Mouse (Mus musculus): ENCODE measurements around the gene Ankrd9. TPM values are rescaled to one million over a fixed set of nuclear protein-coding genes. Genes with fewer than 3 reads are reported as not detected.

Gene Ankrd9
- polyA plus RNA-seq, 1 experiment from 2014 or later: 6.3 TPM

DNA sequence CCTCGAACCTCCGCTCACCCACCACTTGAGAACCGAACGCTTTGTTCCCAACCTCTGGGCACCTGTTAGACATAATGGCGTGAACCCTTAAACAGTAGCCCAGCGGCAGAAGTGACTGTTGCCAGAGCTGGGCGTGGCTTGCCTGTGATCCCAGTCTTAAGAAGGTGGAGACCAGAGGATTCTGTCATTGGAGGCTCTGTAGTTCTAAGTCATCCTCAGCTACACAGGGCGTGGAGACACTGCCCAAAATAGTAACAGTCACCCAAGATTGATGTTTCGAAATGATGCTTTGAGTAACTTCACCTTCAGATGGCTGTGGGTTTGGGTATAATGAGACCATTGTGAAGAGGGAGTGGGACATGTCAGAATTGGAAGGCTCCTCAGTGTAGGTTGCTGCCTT is 25.3 kb upstream of the Ankrd9 start:
- H3K9me3 ChIP-seq: no peaks in the 10 kb centered on the region
- 81% methylated on average over 9 of the region's 9 CpGs for WGBS
- no peaks in the 10 kb centered on the region for H3K36me3 ChIP-seq
- no peak overlapping the region for H3K4me2 ChIP-seq (replicated peaks)
- H3K4me1 ChIP-seq (replicated peaks): peaks cover 10% of the 10 kb centered on the region
- no peaks in the 10 kb centered on the region for H3K27me3 ChIP-seq
- no peak overlapping the region for H3K4me3 ChIP-seq (replicated peaks)
- no peak overlapping the region for H3K9ac ChIP-seq (replicated peaks)
- H3K27ac ChIP-seq: no peak overlapping the region
- ATAC-seq: no peak

DNA sequence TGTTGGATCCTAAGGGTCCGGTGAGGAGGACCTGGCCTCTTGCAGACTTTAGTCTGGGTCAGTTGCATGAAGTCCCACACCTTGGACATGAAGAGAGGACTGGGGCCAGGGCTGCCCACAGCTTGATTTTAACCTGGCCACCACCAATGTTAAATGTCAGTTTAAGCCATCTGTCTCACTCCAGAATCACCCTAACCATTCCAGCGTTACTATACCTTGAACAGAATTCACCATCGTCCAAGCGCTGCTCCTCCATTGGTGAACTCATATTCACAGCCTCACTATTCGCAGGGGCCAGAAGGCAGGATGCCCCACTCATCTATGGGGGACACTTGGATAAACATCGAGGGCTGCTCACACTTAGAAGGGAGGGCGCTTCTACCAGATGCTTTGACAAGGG is 22.1 kb upstream of the Ankrd9 start:
- no peak for ATAC-seq
- Histone ChIP-seq H3K4me1 (replicated peaks) (no peaks in the 10 kb centered on the region), H3K4me3 (replicated peaks) (no peak overlapping the region), H3K9ac (replicated peaks) (no peak overlapping the region), H3K27me3 (no peaks in the 10 kb centered on the region), H3K36me3 (no peaks in the 10 kb centered on the region), H3K9me3 (peaks cover 13% of the 10 kb centered on the region; the same call in 1 of the 2 replicates), H3K27ac (no peak overlapping the region), H3K4me2 (replicated peaks) (no peak overlapping the region)
- WGBS: 90% methylated on average over 7 of the region's 7 CpGs

DNA sequence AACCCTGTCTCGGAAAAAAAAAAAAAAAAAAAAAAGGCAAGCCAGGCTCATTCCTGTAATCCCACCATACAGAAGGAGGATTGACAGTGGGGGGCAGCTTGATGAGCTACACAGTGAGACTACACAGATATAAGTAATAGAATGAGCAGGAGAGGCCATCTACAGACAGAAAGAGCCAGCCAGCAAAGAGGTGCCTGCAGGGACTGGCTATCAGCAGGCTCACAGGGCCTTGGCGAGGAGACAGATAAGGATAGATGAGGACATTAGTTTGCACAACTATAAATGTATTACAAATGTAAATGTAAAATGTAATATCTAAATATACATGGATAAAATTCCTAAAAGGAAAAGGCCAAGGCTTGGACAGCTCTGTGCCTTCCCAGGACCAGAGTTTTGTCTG is 21.0 kb upstream of the Ankrd9 start:
- ATAC-seq: no peak
- H3K9me3 ChIP-seq: peaks cover 13% of the 10 kb centered on the region; the same call in 1 of the 2 replicates
- no peaks in the 10 kb centered on the region for H3K36me3 ChIP-seq
- no peak overlapping the region for H3K4me3 ChIP-seq (replicated peaks)
- H3K4me2 ChIP-seq (replicated peaks): no peak overlapping the region
- no peaks in the 10 kb centered on the region for H3K4me1 ChIP-seq (replicated peaks)
- no peaks in the 10 kb centered on the region for H3K27me3 ChIP-seq
- no peak overlapping the region for H3K27ac ChIP-seq
- H3K9ac ChIP-seq (replicated peaks): no peak overlapping the region
- WGBS: 80% methylated on average over 2 of the region's 2 CpGs

DNA sequence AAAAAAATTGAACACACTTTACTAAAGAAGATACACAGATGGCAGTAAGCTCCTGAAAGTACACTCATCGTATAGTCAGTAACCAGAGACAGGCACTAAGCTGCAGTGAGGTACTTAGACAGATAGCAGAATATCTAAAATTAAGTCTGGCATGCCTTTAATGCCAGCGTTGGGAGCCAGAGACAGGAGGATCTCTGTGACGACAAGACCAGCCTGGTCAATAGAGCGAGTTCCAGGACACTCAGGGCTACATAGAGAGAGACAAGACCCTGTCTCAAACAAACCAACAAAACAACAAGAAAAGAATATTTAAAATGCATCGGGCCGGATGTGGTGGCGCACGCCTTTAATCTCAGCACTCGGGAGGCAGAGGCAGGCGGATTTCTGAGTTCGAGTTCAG is 19.3 kb upstream of the Ankrd9 start:
- H3K27ac ChIP-seq: no peak overlapping the region
- ATAC-seq: no peak
- no peak overlapping the region for H3K4me2 ChIP-seq (replicated peaks)
- no peaks in the 10 kb centered on the region for H3K4me1 ChIP-seq (replicated peaks)
- H3K9ac ChIP-seq (replicated peaks): no peak overlapping the region
- H3K9me3 ChIP-seq: peaks cover 13% of the 10 kb centered on the region; the same call in 1 of the 2 replicates
- no peaks in the 10 kb centered on the region for H3K36me3 ChIP-seq
- no peaks in the 10 kb centered on the region for H3K27me3 ChIP-seq
- H3K4me3 ChIP-seq (replicated peaks): no peak overlapping the region
- 93% methylated on average over 11 of the region's 11 CpGs for WGBS

DNA sequence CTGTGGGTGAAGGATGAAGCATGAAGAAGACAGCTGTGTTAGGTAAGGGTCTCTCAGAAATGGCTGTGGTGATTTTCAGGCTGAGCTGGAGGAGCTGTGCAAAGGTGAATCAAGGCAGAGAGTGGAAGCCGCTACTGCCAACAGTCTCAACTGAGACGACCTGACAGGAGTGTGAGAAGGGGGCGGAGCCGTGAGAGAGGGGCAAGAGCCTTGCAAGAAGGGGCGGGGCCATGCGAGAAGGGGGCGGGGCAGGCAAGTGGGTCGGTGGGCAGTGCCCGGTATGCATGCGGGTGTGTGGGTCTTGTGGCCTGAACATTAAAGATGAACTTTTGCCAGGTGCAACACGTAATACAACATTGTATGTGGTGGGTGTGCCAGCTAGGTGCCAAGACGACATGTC is 15.8 kb upstream of the Ankrd9 start:
- Histone ChIP-seq H3K36me3 (no peaks in the 10 kb centered on the region), H3K27ac (no peak overlapping the region), H3K4me1 (replicated peaks) (peaks cover 8% of the 10 kb centered on the region; the same call in 1 of the 2 replicates), H3K9ac (replicated peaks) (no peak overlapping the region), H3K4me2 (replicated peaks) (no peak overlapping the region), H3K4me3 (replicated peaks) (no peak overlapping the region), H3K27me3 (no peaks in the 10 kb centered on the region), H3K9me3 (peaks cover 13% of the 10 kb centered on the region; the same call in 1 of the 2 replicates)
- ATAC-seq: no peak
- 50% methylated on average over 12 of the region's 12 CpGs for WGBS

DNA sequence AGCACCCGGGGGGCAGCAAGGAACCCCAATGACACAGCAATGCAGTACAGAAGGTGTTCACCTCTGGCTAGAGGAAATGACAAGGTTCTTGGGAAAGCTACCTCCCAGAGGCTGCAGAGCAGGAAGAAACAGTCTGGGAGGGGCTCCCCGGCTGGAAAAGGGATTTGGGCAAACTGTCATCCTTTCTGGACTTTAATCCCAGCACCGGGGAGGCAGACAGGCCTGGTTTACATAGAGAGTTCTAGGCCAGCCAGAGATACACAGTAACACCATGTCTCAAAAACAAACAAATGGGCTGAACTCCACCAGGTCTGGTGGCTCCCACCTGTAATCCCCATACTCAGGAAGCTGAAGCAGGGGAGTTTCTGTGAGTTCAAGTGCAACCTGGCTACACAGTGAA is 14.4 kb upstream of the Ankrd9 start:
- Histone ChIP-seq H3K27me3 (no peaks in the 10 kb centered on the region), H3K4me1 (replicated peaks) (peaks cover 8% of the 10 kb centered on the region; the same call in 1 of the 2 replicates), H3K36me3 (no peaks in the 10 kb centered on the region), H3K9me3 (peaks cover 8% of the 10 kb centered on the region; the same call in 1 of the 2 replicates), H3K4me3 (replicated peaks) (no peak overlapping the region), H3K27ac (no peak overlapping the region), H3K4me2 (replicated peaks) (no peak overlapping the region), H3K9ac (replicated peaks) (no peak overlapping the region)
- no peak for ATAC-seq
- WGBS: 85% methylated on average over 3 of the region's 3 CpGs

DNA sequence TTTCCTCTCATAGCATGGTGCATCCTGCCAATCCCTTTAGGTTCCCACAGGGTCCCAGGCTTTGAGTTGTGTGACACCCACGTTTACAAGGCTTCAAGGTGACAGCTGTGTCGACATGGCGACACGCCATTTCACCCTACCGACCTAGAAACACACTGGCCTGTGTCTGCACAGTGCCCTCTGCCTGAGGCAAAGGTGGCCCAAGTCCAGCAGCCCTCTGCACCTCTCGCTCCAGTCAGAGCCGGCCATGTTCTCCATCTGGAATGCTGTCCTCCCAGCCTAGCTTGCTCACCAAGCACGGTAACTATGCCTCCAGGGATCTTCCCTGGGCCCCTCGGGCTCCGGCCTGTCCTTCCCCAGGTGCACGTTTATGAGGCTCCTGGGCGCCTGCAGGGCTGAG is 13.9 kb upstream of the Ankrd9 start:
- WGBS: 85% methylated on average over 12 of the region's 12 CpGs
- peaks cover 8% of the 10 kb centered on the region; the same call in 1 of the 2 replicates for H3K4me1 ChIP-seq (replicated peaks)
- H3K36me3 ChIP-seq: no peaks in the 10 kb centered on the region
- H3K4me3 ChIP-seq (replicated peaks): peak overlapping the region; percentile 45
- H3K4me2 ChIP-seq (replicated peaks): peak overlapping the region; percentile 61; the same call in 1 of the 2 replicates
- peaks cover 3% of the 10 kb centered on the region; the same call in 1 of the 2 replicates for H3K9me3 ChIP-seq
- H3K27ac ChIP-seq: no peak overlapping the region
- H3K27me3 ChIP-seq: no peaks in the 10 kb centered on the region
- ATAC-seq: 0 out of 2 replicates have a peak, but pooled peaks have one; percentile 12
- H3K9ac ChIP-seq (replicated peaks): no peak overlapping the region

DNA sequence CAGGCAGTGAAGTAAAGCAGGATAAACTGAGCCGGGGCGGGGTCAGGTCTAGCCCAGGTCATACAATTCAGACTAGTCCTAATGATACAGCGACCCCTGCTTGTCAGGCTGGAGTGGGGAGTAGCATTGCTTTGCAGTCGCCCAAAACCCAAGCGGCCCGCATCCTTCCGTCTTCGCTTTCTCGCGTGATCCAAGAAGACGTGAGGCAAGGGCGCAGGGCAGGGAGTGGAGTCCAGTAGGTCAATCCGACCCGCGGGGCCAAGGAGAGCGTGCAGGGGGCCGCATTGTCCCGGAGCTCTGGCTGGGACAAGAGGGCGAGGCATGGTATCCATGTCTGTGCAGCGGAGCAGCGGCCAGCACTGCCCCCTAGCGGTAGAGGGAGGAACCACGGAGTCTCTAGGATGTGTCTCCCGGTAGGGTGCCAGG is 13.3 kb upstream of the Ankrd9 start:
- H3K9me3 ChIP-seq: no peaks in the 10 kb centered on the region
- no peaks in the 10 kb centered on the region for H3K27me3 ChIP-seq
- ATAC-seq: peak; percentile 88
- peak overlapping the region; percentile 61 for H3K4me2 ChIP-seq (replicated peaks)
- H3K4me1 ChIP-seq (replicated peaks): peaks cover 8% of the 10 kb centered on the region; the same call in 1 of the 2 replicates
- H3K27ac ChIP-seq: peak overlapping the region; percentile 68
- H3K9ac ChIP-seq (replicated peaks): peak overlapping the region; percentile 61
- H3K36me3 ChIP-seq: no peaks in the 10 kb centered on the region
- peak overlapping the region; percentile 45 for H3K4me3 ChIP-seq (replicated peaks)
- WGBS: under 1% methylated on average over 24 of the region's 24 CpGs

DNA sequence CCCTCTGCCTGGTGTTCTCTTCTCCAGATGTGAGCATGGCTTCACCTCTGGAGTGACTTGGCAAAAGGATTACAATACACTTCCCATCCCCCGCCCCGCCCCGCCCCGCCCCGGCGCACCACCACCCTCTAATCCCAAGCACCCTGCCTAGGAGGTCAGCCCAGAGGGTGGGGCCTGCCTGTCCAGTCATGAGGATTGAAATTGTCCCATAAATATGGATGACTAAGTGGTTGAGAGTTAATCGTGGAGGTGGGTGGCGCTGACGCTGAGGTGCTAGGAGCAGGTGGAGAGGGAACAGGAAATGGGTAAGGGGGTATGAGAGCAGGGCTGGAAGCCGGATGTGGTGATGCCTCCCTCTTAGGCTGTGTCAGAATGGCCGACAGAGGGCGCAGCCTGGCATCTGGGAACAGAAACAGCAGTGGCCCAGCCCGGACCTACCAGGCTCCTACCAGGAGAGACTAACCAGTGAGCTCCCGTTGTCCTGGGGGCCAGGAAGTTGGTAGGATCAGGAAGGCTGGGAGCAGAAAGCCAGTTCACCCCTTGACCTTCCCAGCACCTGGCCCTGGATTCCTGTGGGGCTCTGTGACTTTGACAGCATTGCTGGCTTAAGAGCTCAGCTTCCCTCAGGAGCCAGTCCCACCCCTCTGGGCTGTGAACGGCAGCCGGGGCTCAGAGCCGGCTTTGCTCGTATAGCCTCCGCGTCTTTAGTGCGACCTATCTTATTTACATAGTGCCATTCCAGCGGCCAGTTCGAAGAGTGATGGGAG is 12.7 kb upstream of the Ankrd9 start:
- Histone ChIP-seq H3K27me3 (no peaks in the 10 kb centered on the region), H3K9me3 (no peaks in the 10 kb centered on the region), H3K4me1 (replicated peaks) (peaks cover 8% of the 10 kb centered on the region; the same call in 1 of the 2 replicates), H3K36me3 (no peaks in the 10 kb centered on the region), H3K4me2 (replicated peaks) (peak overlapping the region; percentile 61), H3K9ac (replicated peaks) (peak overlapping the region; percentile 61; the same call in 1 of the 2 replicates), H3K27ac (peak overlapping the region; percentile 68; the same call in 1 of the 2 replicates), H3K4me3 (replicated peaks) (peak overlapping the region; percentile 45)
- peak; percentile 87 for ATAC-seq
- WGBS: 1% methylated on average over 23 of the region's 23 CpGs

DNA sequence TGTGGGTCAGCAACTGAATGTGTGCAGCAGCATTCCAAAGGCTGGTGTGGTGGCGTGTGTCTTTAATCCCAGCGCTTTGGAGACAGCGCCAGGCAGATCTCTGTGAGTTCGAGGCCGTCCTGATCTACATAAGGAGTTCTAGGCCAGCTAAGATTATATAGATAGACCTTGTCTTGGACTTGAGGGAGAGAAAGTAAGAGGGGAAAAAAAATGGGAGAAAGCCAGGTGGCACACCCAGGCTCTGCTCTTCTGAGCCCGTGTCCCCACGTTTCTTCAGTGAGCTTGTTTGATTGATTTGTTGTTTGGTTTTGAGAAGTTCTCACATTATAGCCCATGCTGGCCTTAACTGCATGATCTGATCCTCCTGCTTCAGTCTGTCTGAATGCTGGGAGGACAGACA is 11.7 kb upstream of the Ankrd9 start:
- Histone ChIP-seq H3K9me3 (no peaks in the 10 kb centered on the region), H3K27ac (no peak overlapping the region), H3K4me1 (replicated peaks) (peaks cover 8% of the 10 kb centered on the region; the same call in 1 of the 2 replicates), H3K9ac (replicated peaks) (no peak overlapping the region), H3K4me3 (replicated peaks) (no peak overlapping the region), H3K27me3 (no peaks in the 10 kb centered on the region), H3K4me2 (replicated peaks) (no peak overlapping the region), H3K36me3 (no peaks in the 10 kb centered on the region)
- 92% methylated on average over 7 of the region's 7 CpGs for WGBS
- no peak for ATAC-seq

DNA sequence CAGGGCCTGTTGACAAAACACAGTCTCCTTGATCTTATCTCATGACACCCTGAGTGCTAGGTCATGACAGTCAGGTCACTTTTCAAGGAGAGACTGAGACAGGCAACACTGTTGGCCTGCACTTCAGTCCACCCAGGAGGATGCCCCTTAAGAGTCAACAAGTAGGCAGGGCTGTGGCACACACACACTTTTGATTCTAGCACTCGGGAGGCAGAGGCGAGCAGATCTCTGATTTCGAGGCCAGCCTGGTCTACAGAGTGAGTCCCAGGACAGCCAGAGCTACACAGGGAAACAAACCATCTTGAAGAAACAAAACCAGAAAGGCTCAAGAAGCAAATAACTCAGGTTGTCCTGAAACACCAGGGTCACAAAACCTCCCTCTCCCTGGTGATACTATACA is 10.6 kb upstream of the Ankrd9 start:
- no peak for ATAC-seq

DNA sequence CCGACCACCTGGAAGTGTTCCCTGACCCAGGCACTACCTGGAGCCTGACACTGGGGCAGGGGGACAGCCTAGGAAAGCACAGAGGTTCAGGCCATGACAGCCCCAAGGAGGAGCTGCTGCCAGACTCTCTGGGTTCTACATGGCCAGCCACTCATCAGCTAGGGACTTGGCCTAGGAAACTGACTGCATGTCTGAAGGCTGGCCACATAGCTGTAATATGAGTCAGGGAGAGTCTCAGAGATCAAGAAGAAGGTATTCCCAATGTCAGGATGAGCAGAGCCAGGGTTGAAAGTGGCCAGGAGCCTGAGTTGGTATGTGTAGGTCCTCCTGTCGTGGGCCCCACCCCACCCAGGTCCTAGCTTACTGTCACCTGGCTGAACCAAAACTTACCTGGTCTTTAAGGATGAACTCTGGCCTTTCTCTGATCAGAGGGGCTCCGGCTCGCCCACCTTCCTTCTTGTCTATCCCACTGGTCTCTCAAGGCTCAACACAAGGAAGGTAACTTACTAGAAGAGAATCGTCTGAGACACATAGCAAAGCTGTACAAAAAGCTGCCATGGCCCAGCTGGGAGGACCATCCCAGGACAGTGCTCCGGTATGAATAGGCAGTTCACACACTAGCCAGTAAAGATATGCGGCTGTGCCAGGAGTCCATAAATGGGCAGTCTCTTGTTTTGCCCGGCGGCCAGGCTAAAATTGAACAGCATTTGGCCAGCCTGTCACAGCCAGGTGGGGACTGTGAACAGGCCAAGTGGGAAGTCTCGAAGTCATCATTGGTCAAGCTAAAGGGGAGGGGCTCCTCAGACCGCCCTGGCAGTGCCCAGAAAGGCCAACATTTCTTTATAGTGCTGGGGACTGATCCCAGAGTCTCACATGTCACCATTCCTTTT is 7.9 kb upstream of the Ankrd9 start:
- Histone ChIP-seq H3K4me1 (replicated peaks) (peaks cover 3% of the 10 kb centered on the region; the same call in 1 of the 2 replicates), H3K4me3 (replicated peaks) (no peak overlapping the region), H3K4me2 (replicated peaks) (no peak overlapping the region), H3K27me3 (no peaks in the 10 kb centered on the region), H3K9ac (replicated peaks) (no peak overlapping the region), H3K27ac (no peak overlapping the region), H3K36me3 (no peaks in the 10 kb centered on the region), H3K9me3 (no peaks in the 10 kb centered on the region)
- 86% methylated on average over 11 of the region's 11 CpGs for WGBS
- no peak for ATAC-seq

More for the DNA sequence above, 10.6 kb upstream of the Ankrd9 start:
- Histone ChIP-seq H3K4me1 (replicated peaks) (peaks cover 8% of the 10 kb centered on the region; the same call in 1 of the 2 replicates), H3K36me3 (no peaks in the 10 kb centered on the region), H3K27ac (no peak overlapping the region), H3K9ac (replicated peaks) (no peak overlapping the region), H3K4me2 (replicated peaks) (no peak overlapping the region), H3K4me3 (replicated peaks) (no peak overlapping the region), H3K27me3 (no peaks in the 10 kb centered on the region), H3K9me3 (no peaks in the 10 kb centered on the region)
- WGBS: 95% methylated on average over 3 of the region's 3 CpGs

Measured in midbrain, embryonic 13.5 days (tissue).